Mouse (Mus musculus): ENCODE results near the gene Csta1. TPM values are rescaled to one million over a fixed set of nuclear protein-coding genes. Genes with fewer than 3 reads are reported as not detected.
"Not testable (repeated sequence)": the region's sequence is repeated elsewhere in the genome, so short reads cannot be mapped to it uniquely, and the experiment has no call there.

Csta1 gene
- polyA plus RNA-seq, 1 experiment from 2014 or later = not detected

DNA sequence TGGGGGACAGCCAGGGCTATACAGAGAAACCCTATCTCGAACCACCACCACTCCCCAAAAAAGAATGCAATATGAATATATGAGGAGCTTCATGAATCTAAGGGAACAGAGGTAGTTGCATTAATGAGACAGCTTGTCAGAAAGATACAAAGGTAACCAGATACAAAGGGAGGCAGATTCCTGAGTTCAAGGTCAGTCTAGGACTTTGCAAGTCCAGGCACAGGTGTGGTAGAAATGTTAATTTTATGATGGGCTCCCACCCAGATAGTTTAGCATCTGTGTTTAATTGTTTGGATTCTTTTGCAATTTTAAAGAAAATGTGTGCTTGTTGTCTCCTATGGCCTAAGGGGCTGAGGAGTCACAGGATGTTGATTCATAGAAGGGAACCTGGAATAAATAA, 28.8 kb downstream of the Csta1 start:
- no peak for ATAC-seq (replicated peaks; ENCODE audit: low FRiP score, low read depth)
- no peak for TF ChIP-seq CTCF (IDR thresholded peaks at IDR 0.05; ENCODE audit: low read depth)
- H3K27me3 ChIP-seq (ENCODE audit: insufficient read depth, low read length) = no peaks in the 10 kb centered on the region
- no peaks in the 10 kb centered on the region for H3K4me1 ChIP-seq (replicated peaks; ENCODE audit: insufficient read depth, low read length)
- H3K4me2 ChIP-seq (ENCODE audit: low read length) = no peak overlapping the region
- no peaks in the 10 kb centered on the region for H3K9me3 ChIP-seq (replicated peaks; ENCODE audit: low read length)
- WGBS = 79% methylated on average over 1 of the region's 1 CpGs
- no peak overlapping the region for H3K4me3 ChIP-seq (replicated peaks; ENCODE audit: low read depth, low read length)
- no peaks in the 10 kb centered on the region for H3K36me3 ChIP-seq (ENCODE audit: insufficient read depth, low read length)
- H3K9ac ChIP-seq (ENCODE audit: low read depth, low read length) = no peak overlapping the region
- DNase-seq (ENCODE audit: low spot score) = no peak
- H3K27ac ChIP-seq = no peak overlapping the region

GRCm38 (mm10) chr16:36101526-36101925, 29.5 kb downstream of the Csta1 start:
- Histone ChIP-seq H3K9ac (ENCODE audit: low read depth, low read length) (no peak overlapping the region), H3K4me2 (ENCODE audit: low read length) (no peak overlapping the region), H3K36me3 (ENCODE audit: insufficient read depth, low read length) (no peaks in the 10 kb centered on the region), H3K4me1 (replicated peaks; ENCODE audit: insufficient read depth, low read length) (no peaks in the 10 kb centered on the region), H3K27ac (no peak overlapping the region), H3K9me3 (replicated peaks; ENCODE audit: low read length) (no peaks in the 10 kb centered on the region), H3K4me3 (replicated peaks; ENCODE audit: low read depth, low read length) (no peak overlapping the region), H3K27me3 (ENCODE audit: insufficient read depth, low read length) (no peaks in the 10 kb centered on the region)
- 88% methylated on average over 1 of the region's 1 CpGs for WGBS
- TF ChIP-seq CTCF (IDR thresholded peaks at IDR 0.05; ENCODE audit: low read depth) = no peak
- no peak for DNase-seq (ENCODE audit: low spot score)
- no peak for ATAC-seq (replicated peaks; ENCODE audit: low FRiP score, low read depth)

GRCm38 (mm10) chr16:36097813-36098499, 33.1 kb downstream of the Csta1 start:
- H3K4me3 ChIP-seq (replicated peaks; ENCODE audit: low read depth, low read length); H3K9me3 ChIP-seq (replicated peaks; ENCODE audit: low read length); DNase-seq (ENCODE audit: low spot score); H3K27me3 ChIP-seq (ENCODE audit: insufficient read depth, low read length); H3K4me1 ChIP-seq (replicated peaks; ENCODE audit: insufficient read depth, low read length); H3K4me2 ChIP-seq (ENCODE audit: low read length); H3K9ac ChIP-seq (ENCODE audit: low read depth, low read length); H3K36me3 ChIP-seq (ENCODE audit: insufficient read depth, low read length); ATAC-seq (replicated peaks; ENCODE audit: low FRiP score, low read depth); H3K27ac ChIP-seq: not testable (repeated sequence)
- 89% methylated on average over 12 of the region's 12 CpGs for WGBS

GRCm38 (mm10) chr16:36094079-36094478, 37.0 kb downstream of the Csta1 start:
- H3K36me3 ChIP-seq (ENCODE audit: insufficient read depth, low read length) = 0 out of 2 replicates have a peak, but pooled peaks cover 2% of the 10 kb centered on the region
- H3K9me3 ChIP-seq (replicated peaks; ENCODE audit: low read length) = no peaks in the 10 kb centered on the region
- 89% methylated on average over 3 of the region's 3 CpGs for WGBS
- no peak for TF ChIP-seq CTCF (IDR thresholded peaks at IDR 0.05; ENCODE audit: low read depth)
- H3K4me1 ChIP-seq (replicated peaks; ENCODE audit: insufficient read depth, low read length) = no peaks in the 10 kb centered on the region
- no peak for DNase-seq (ENCODE audit: low spot score)
- ATAC-seq (replicated peaks; ENCODE audit: low FRiP score, low read depth) = no peak
- no peak overlapping the region for H3K9ac ChIP-seq (ENCODE audit: low read depth, low read length)
- no peak overlapping the region for H3K4me3 ChIP-seq (replicated peaks; ENCODE audit: low read depth, low read length)
- H3K4me2 ChIP-seq (ENCODE audit: low read length) = no peak overlapping the region
- H3K27ac ChIP-seq = no peak overlapping the region
- H3K27me3 ChIP-seq (ENCODE audit: insufficient read depth, low read length) = no peaks in the 10 kb centered on the region

- H3K36me3 ChIP-seq (ENCODE audit: insufficient read depth, low read length) = peaks cover 14% of the 10 kb centered on the region; the same call in 1 of the 2 replicates
- WGBS = 87% methylated on average over 11 of the region's 11 CpGs
Observed at GRCm38 (mm10) chr16:36090785-36091509, 40.1 kb downstream of the Csta1 start.

DNA sequence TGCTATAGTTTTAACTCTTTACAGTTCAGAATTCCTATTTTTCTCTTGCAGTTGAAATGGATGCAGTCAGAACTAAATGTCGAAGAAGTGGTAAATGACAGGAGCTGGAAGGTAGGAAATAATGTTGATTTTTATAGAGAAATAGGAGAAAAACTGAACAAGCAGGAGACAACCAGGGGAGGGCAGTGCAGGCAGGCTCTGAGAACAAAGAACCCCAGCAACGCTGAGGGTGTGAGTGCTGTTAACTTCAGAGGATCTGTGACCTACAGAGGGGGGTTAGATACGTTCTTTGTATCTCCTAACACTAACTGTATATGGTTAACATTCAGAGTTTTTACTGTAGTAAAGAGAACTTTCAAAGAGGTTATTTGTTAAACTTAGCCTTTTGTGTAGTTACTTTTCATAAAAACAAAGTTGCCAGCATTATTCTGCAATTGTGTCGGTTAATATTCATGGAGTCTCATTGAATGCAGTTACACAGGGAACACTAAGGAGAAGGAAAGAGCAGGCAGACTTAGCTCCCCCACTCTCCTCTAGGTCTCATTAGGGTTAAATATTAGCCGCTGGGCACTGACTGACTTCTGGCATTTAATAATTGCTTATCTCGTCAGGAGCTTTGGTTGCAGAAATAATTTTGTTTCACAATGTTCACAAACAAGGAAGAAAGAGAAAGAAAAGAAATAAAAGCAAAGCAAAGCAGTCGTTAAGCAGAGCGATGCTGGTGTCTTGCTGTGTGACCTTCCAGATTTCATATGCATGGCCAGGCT, 41.0 kb downstream of the Csta1 start:
- DNase-seq (ENCODE audit: low spot score) (peak; percentile 33), ATAC-seq (replicated peaks; ENCODE audit: low FRiP score, low read depth) (no peak)
- Histone ChIP-seq H3K4me2 (ENCODE audit: low read length) (no peak overlapping the region), H3K27me3 (ENCODE audit: insufficient read depth, low read length) (no peaks in the 10 kb centered on the region), H3K36me3 (ENCODE audit: insufficient read depth, low read length) (peaks cover 15% of the 10 kb centered on the region; the same call in 1 of the 2 replicates), H3K9me3 (replicated peaks; ENCODE audit: low read length) (no peaks in the 10 kb centered on the region), H3K27ac (0 out of 2 replicates have a peak overlapping the region, but pooled peaks have one; percentile 3), H3K4me1 (replicated peaks; ENCODE audit: insufficient read depth, low read length) (no peaks in the 10 kb centered on the region), H3K9ac (ENCODE audit: low read depth, low read length) (no peak overlapping the region), H3K4me3 (replicated peaks; ENCODE audit: low read depth, low read length) (no peak overlapping the region)
- peak; percentile 59 for TF ChIP-seq CTCF (IDR thresholded peaks at IDR 0.05; ENCODE audit: low read depth)
- 61% methylated on average over 8 of the region's 8 CpGs for WGBS

More at GRCm38 (mm10) chr16:36090785-36091509, 40.1 kb downstream of the Csta1 start:
- Histone ChIP-seq H3K4me3 (replicated peaks; ENCODE audit: low read depth, low read length) (no peak overlapping the region), H3K9me3 (replicated peaks; ENCODE audit: low read length) (no peaks in the 10 kb centered on the region), H3K27ac (no peak overlapping the region), H3K27me3 (ENCODE audit: insufficient read depth, low read length) (no peaks in the 10 kb centered on the region), H3K4me1 (replicated peaks; ENCODE audit: insufficient read depth, low read length) (no peaks in the 10 kb centered on the region), H3K4me2 (ENCODE audit: low read length) (no peak overlapping the region), H3K9ac (ENCODE audit: low read depth, low read length) (no peak overlapping the region)
- no peak for ATAC-seq (replicated peaks; ENCODE audit: low FRiP score, low read depth)
- DNase-seq (ENCODE audit: low spot score) = no peak
- TF ChIP-seq CTCF (IDR thresholded peaks at IDR 0.05; ENCODE audit: low read depth) = no peak

Measured in kidney, postnatal 0 days (tissue).